Mouse (Mus musculus): ENCODE results near the gene Dhtkd1. TPM values are rescaled to one million over a fixed set of nuclear protein-coding genes. Genes with fewer than 3 reads are reported as not detected.
"Not testable (repeated sequence)": the region's sequence is repeated elsewhere in the genome, so short reads cannot be mapped to it uniquely, and the experiment has no call there.

Dhtkd1 gene
- polyA plus RNA-seq, 1 experiment from 2014 or later: 1.9 TPM

GRCm38 (mm10) chr2:5950766-5951595 is 8.4 kb upstream of the Dhtkd1 start, which contains the start of gene Upf2:
Upf2 (plus strand) TSS chr2:5951469.
- no peaks in the 10 kb centered on the region for H3K36me3 ChIP-seq (ENCODE audit: control insufficient read depth, insufficient read depth, low read length)
- peak within 1 kb of the TSS; percentile 87 for H3K27ac ChIP-seq (replicated peaks; ENCODE audit: low read depth, low read length)
- peaks cover 5% of the 10 kb centered on the region for H3K4me1 ChIP-seq (ENCODE audit: control insufficient read depth, insufficient read depth, low read length)
- ATAC-seq (ENCODE audit: low read depth) (peak; percentile 96), DNase-seq (ENCODE audit: low spot score) (peak; percentile 99)
- H3K27me3 ChIP-seq (replicated peaks; ENCODE audit: control insufficient read depth, insufficient read depth, low read length): no peaks in the 10 kb centered on the region
- peak within 1 kb of the TSS; percentile 92 for H3K9ac ChIP-seq (ENCODE audit: low read depth, low read length)
- peak within 1 kb of the TSS; percentile 77 for H3K4me2 ChIP-seq (ENCODE audit: low read depth, low read length)
- no peaks in the 10 kb centered on the region for H3K9me3 ChIP-seq (ENCODE audit: control insufficient read depth, low read length)
- under 1% methylated on average over 35 of the region's 54 CpGs for WGBS
- peak within 1 kb of the TSS; percentile 86 for H3K4me3 ChIP-seq (ENCODE audit: low read depth, low read length)

DNA sequence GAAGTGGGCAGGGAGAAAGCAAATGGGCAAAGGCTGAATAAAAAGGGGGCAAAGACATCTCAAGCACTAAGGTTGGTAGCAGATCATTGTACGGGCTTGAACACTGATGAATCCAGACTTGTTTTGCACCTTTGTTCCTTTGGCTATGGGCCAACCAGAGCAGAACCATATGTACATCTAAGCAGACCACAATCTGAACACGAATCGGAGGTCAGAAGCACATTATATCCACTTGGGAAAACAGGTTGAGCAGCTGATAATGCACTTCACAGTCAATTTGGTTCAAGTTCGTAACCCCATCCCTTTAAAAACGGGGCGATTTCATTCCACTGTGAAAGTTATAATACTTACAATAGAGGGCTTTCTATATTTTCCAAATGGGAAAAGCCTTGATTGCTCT is 7.7 kb upstream of the Dhtkd1 start:
- Histone ChIP-seq H3K27ac (replicated peaks; ENCODE audit: low read depth, low read length) (peak overlapping the region; percentile 58), H3K36me3 (ENCODE audit: control insufficient read depth, insufficient read depth, low read length) (no peaks in the 10 kb centered on the region), H3K9me3 (ENCODE audit: control insufficient read depth, low read length) (no peaks in the 10 kb centered on the region), H3K4me2 (ENCODE audit: low read depth, low read length) (peak overlapping the region; percentile 74), H3K4me3 (ENCODE audit: low read depth, low read length) (peak overlapping the region; percentile 86), H3K27me3 (replicated peaks; ENCODE audit: control insufficient read depth, insufficient read depth, low read length) (no peaks in the 10 kb centered on the region), H3K9ac (ENCODE audit: low read depth, low read length) (peak overlapping the region; percentile 92), H3K4me1 (ENCODE audit: control insufficient read depth, insufficient read depth, low read length) (peaks cover 5% of the 10 kb centered on the region)
- ATAC-seq (ENCODE audit: low read depth): no peak
- peak; percentile 67 for DNase-seq (ENCODE audit: low spot score)
- 7% methylated on average over 6 of the region's 6 CpGs for WGBS

GRCm38 (mm10) chr2:5949821-5950220 is 7.2 kb upstream of the Dhtkd1 start:
- H3K4me1 ChIP-seq (ENCODE audit: control insufficient read depth, insufficient read depth, low read length); H3K36me3 ChIP-seq (ENCODE audit: control insufficient read depth, insufficient read depth, low read length); ATAC-seq (ENCODE audit: low read depth); H3K27ac ChIP-seq (replicated peaks; ENCODE audit: low read depth, low read length); DNase-seq (ENCODE audit: low spot score); H3K9ac ChIP-seq (ENCODE audit: low read depth, low read length); H3K9me3 ChIP-seq (ENCODE audit: control insufficient read depth, low read length); H3K27me3 ChIP-seq (replicated peaks; ENCODE audit: control insufficient read depth, insufficient read depth, low read length): not testable (repeated sequence)
- Histone ChIP-seq H3K4me3 (ENCODE audit: low read depth, low read length) (peak overlapping the region; percentile 86), H3K4me2 (ENCODE audit: low read depth, low read length) (peak overlapping the region; percentile 74)
- 96% methylated on average over 9 of the region's 9 CpGs for WGBS

- DNase-seq (ENCODE audit: low spot score): no peak
- no peak overlapping the region for H3K4me3 ChIP-seq (ENCODE audit: low read depth, low read length)
- WGBS: 91% methylated on average over 2 of the region's 2 CpGs
- H3K9ac ChIP-seq (ENCODE audit: low read depth, low read length): no peak overlapping the region
- no peak overlapping the region for H3K4me2 ChIP-seq (ENCODE audit: low read depth, low read length)
- H3K4me1 ChIP-seq (ENCODE audit: control insufficient read depth, insufficient read depth, low read length): peaks cover 5% of the 10 kb centered on the region
- no peak for ATAC-seq (ENCODE audit: low read depth)
- no peaks in the 10 kb centered on the region for H3K9me3 ChIP-seq (ENCODE audit: control insufficient read depth, low read length)
- H3K27ac ChIP-seq (replicated peaks; ENCODE audit: low read depth, low read length): no peak overlapping the region
- H3K36me3 ChIP-seq (ENCODE audit: control insufficient read depth, insufficient read depth, low read length): no peaks in the 10 kb centered on the region
- no peaks in the 10 kb centered on the region for H3K27me3 ChIP-seq (replicated peaks; ENCODE audit: control insufficient read depth, insufficient read depth, low read length)
Measured at GRCm38 (mm10) chr2:5948964-5949363, 6.4 kb upstream of the Dhtkd1 start.

DNA sequence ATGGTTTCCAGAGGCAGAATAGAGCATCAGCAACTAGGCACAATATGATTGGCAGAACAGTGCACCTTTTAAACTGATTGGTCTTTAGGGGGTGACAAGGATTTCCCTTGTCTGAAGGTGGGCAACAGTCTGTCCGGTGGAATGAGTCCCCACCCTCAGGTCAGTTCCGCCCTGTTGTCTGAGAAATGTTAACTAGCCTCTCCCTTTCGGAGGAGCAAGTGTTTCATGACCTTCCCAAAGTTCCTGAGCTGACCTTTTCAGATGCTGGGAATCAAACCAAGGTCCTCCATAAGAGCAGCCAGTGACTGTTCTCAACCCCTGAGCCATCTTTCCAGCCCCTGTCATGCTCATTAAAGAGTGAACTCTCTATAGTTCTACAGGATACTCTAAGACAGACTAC is 4.3 kb upstream of the Dhtkd1 start:
- no peaks in the 10 kb centered on the region for H3K9me3 ChIP-seq (ENCODE audit: control insufficient read depth, low read length)

DNA sequence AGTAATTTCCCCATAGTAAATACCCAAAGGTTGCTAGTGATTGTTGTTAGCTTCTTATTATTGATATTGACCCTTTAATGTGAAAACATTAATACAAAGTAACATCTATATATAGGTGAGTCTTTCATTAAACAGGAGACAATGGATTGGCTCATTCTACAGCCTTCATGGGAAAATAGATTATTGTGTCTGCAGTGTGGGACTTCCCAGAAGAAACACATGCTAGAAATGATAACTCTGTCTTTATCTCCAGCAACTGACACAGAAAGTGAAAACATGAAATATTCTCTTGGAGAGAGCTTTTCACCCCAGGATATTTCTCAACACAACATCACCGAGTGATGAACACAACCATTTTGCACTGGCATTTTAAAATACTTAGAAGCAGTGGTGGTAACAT is 3.0 kb upstream of the Dhtkd1 start:
- ATAC-seq (ENCODE audit: low read depth): no peak
- Histone ChIP-seq H3K4me1 (ENCODE audit: control insufficient read depth, insufficient read depth, low read length) (no peaks in the 10 kb centered on the region; the same call in 1 of the 2 replicates), H3K4me2 (ENCODE audit: low read depth, low read length) (no peak overlapping the region), H3K36me3 (ENCODE audit: control insufficient read depth, insufficient read depth, low read length) (no peaks in the 10 kb centered on the region), H3K27ac (replicated peaks; ENCODE audit: low read depth, low read length) (no peak overlapping the region), H3K27me3 (replicated peaks; ENCODE audit: control insufficient read depth, insufficient read depth, low read length) (no peaks in the 10 kb centered on the region), H3K9ac (ENCODE audit: low read depth, low read length) (no peak overlapping the region), H3K4me3 (ENCODE audit: low read depth, low read length) (no peak overlapping the region), H3K9me3 (ENCODE audit: control insufficient read depth, low read length) (no peaks in the 10 kb centered on the region)
- 85% methylated on average over 1 of the region's 1 CpGs for WGBS
- DNase-seq (ENCODE audit: low spot score): no peak

More for the DNA sequence above, 4.3 kb upstream of the Dhtkd1 start:
- H3K4me1 ChIP-seq (ENCODE audit: control insufficient read depth, insufficient read depth, low read length): no peaks in the 10 kb centered on the region
- H3K36me3 ChIP-seq (ENCODE audit: control insufficient read depth, insufficient read depth, low read length): no peaks in the 10 kb centered on the region
- DNase-seq (ENCODE audit: low spot score) (no peak), ATAC-seq (ENCODE audit: low read depth) (no peak)
- no peaks in the 10 kb centered on the region for H3K27me3 ChIP-seq (replicated peaks; ENCODE audit: control insufficient read depth, insufficient read depth, low read length)
- no peak overlapping the region for H3K9ac ChIP-seq (ENCODE audit: low read depth, low read length)
- no peak overlapping the region for H3K4me3 ChIP-seq (ENCODE audit: low read depth, low read length)
- no peak overlapping the region for H3K27ac ChIP-seq (replicated peaks; ENCODE audit: low read depth, low read length)
- no peak overlapping the region for H3K4me2 ChIP-seq (ENCODE audit: low read depth, low read length)
- 78% methylated on average over 3 of the region's 3 CpGs for WGBS

- no peak overlapping the region for H3K9ac ChIP-seq (ENCODE audit: low read depth, low read length)
- no peaks in the 10 kb centered on the region; the same call in 1 of the 2 replicates for H3K4me1 ChIP-seq (ENCODE audit: control insufficient read depth, insufficient read depth, low read length)
- ATAC-seq (ENCODE audit: low read depth) (no peak), DNase-seq (ENCODE audit: low spot score) (no peak)
- H3K9me3 ChIP-seq (ENCODE audit: control insufficient read depth, low read length): no peaks in the 10 kb centered on the region
- no peak overlapping the region for H3K27ac ChIP-seq (replicated peaks; ENCODE audit: low read depth, low read length)
- peak overlapping the region; percentile 53 for H3K4me3 ChIP-seq (ENCODE audit: low read depth, low read length)
- H3K27me3 ChIP-seq (replicated peaks; ENCODE audit: control insufficient read depth, insufficient read depth, low read length): no peaks in the 10 kb centered on the region
- WGBS: 34% methylated on average over 4 of the region's 4 CpGs
- peak overlapping the region; percentile 68 for H3K4me2 ChIP-seq (ENCODE audit: low read depth, low read length)
- no peaks in the 10 kb centered on the region for H3K36me3 ChIP-seq (ENCODE audit: control insufficient read depth, insufficient read depth, low read length)
Measured at GRCm38 (mm10) chr2:5943071-5943470, 479 bp upstream of the Dhtkd1 start.

DNA sequence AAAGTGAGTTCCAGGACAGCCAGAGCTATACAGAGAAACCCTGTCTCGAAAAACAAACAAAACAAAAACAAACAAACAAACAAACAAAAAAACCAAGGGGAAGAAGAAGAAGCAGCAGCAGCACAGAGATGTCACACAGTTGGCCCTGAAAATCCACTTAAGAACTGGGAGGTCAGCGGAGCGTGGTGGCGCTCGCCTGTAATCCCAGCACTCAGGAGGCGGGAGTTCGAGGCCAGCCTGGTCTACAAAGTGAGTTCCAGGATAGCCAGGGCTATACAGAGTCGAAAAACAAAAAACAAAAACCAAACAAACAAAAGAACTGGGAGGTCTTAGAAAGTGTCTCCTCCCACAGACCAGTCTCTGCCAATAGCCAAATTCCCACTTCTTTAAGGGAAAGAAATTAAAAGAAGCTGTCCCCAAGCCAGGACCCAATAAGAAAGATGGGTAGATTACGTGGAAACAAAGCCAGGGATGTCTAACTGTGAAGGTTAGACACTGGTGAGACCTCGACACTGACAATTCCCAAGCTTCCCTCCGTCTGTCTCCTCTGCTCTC is 654 bp downstream of the Dhtkd1 start:
- H3K27me3 ChIP-seq (replicated peaks; ENCODE audit: control insufficient read depth, insufficient read depth, low read length): no peaks in the 10 kb centered on the region
- WGBS: 58% methylated on average over 11 of the region's 11 CpGs
- ATAC-seq (ENCODE audit: low read depth): no peak
- peak overlapping the region; percentile 66 for H3K9ac ChIP-seq (ENCODE audit: low read depth, low read length)
- peak overlapping the region; percentile 68 for H3K4me2 ChIP-seq (ENCODE audit: low read depth, low read length)
- no peaks in the 10 kb centered on the region; the same call in 1 of the 2 replicates for H3K4me1 ChIP-seq (ENCODE audit: control insufficient read depth, insufficient read depth, low read length)
- H3K27ac ChIP-seq (replicated peaks; ENCODE audit: low read depth, low read length): no peak overlapping the region
- no peak for DNase-seq (ENCODE audit: low spot score)
- H3K9me3 ChIP-seq (ENCODE audit: control insufficient read depth, low read length): no peaks in the 10 kb centered on the region
- H3K4me3 ChIP-seq (ENCODE audit: low read depth, low read length): peak overlapping the region; percentile 53
- no peaks in the 10 kb centered on the region for H3K36me3 ChIP-seq (ENCODE audit: control insufficient read depth, insufficient read depth, low read length)
